Mouse (Mus musculus): Measurements from ENCODE around the gene Mcu. TPM values are rescaled to one million over a fixed set of nuclear protein-coding genes. Genes with fewer than 3 reads are reported as not detected.

Gene Mcu
- polyA plus RNA-seq, 1 experiment from 2014 or later: 27.8 TPM

DNA sequence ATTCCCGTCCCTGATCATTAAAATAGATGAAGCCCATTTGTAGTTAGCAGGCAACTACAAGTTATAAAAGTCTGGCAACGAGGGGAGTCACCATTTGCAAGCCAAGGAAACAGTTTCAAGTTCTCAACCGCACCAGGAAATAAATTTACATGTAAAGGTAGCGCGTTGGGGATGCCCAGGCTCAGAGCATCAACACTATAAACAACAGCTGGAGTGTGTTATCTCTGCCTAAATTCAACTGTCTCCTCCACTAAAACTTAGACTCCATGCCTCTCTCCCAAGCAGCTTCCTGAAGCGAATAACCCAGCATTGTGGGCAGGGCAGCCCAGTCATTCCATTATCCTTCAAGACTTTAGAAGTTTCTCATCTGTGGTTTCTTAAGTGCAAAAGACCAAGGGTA is 208.0 kb downstream of the Mcu start:
- Histone ChIP-seq H3K36me3 (no peaks in the 10 kb centered on the region), H3K4me2 (no peak overlapping the region), H3K27ac (ENCODE audit: poor library complexity, severe bottlenecking) (no peak overlapping the region), H3K4me1 (replicated peaks) (peaks cover 10% of the 10 kb centered on the region), H3K27me3 (replicated peaks) (no peaks in the 10 kb centered on the region), H3K9me3 (replicated peaks) (no peaks in the 10 kb centered on the region), H3K4me3 (no peak overlapping the region), H3K9ac (no peak overlapping the region)
- ATAC-seq (ENCODE audit: insufficient number of reproducible peaks, low FRiP score): no peak
- whole genome bisulfite sequencing: 61% methylated on average over 6 of the region's 6 CpGs

DNA sequence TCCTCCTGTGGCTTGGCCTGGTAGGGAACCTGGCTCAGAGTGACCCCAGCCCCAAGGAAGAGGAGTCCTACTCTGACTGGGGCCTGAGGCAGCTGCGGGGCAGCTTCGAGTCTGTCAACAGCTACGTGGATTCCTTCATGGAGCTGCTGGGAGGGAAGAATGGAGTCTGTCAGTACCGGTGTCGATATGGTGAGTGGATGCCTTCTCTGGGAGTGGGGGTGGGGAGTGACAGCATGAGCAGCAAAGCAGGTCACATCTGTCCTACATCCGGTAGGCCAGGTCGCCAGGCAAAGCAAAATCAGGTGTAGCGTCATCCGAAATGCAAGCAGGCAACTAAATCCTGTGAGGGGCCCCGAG is 212.7 kb downstream of the Mcu start:
- Histone ChIP-seq H3K4me2 (peak overlapping the region; percentile 45), H3K36me3 (no peaks in the 10 kb centered on the region), H3K4me3 (0 out of 2 replicates have a peak overlapping the region, but pooled peaks have one; percentile 3), H3K9ac (0 out of 2 replicates have a peak overlapping the region, but pooled peaks have one; percentile 27), H3K27ac (ENCODE audit: poor library complexity, severe bottlenecking) (0 out of 2 replicates have a peak overlapping the region, but pooled peaks have one; percentile 25), H3K27me3 (replicated peaks) (no peaks in the 10 kb centered on the region), H3K4me1 (replicated peaks) (peaks cover 20% of the 10 kb centered on the region), H3K9me3 (replicated peaks) (no peaks in the 10 kb centered on the region)
- peak; percentile 59; the same call in 1 of the 2 replicates for ATAC-seq (ENCODE audit: insufficient number of reproducible peaks, low FRiP score)
- 36% methylated on average over 10 of the region's 10 CpGs for WGBS

DNA sequence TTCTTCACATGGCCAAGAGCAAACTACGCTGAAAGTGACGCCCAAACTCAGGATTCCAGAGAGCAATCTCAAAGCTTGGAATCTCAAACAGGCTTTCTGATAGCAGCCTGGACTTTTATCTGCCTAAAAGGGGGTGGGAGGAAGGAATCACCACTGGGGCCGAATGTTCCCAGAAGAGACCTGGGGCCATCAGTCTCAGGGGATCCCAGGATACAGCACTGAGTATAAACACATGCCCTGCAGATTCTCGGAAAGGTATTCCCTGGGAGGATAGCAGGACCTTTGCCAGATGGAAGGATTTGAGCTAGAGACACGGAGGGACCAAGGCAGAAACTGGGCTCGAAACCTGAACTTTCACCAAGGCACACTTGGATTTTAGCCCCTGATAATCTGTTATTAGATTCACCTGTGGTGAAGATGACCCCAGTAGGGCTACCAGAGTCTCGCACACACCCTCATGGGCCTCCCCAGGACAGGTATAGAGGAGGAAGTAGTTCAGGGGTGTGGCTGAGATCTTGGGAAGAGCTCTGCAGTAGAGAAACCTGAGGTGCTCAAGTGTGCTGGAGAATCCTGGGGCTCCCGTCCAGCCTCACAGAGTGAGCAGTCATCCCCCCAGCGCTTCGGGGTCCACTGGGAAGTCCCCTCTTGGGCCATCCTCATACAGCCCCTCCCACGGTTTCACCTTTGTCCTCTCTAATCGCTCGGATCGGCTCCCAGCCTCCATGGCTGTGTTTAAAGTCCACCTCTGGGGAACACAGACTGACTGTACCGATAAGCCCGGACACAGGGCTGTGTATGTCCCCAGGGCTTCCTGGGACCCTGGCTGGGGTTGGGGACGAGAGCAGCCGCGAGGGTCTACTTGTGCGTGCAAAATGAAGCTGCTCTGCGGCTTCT is 213.3 kb downstream of the Mcu start, which contains the start of gene Pla2g12b:
Gene Pla2g12b (plus strand): TSS at position 762 of the 894 bp plus-strand sequence.
- no peaks in the 10 kb centered on the region for H3K27me3 ChIP-seq (replicated peaks)
- 39% methylated on average over 21 of the region's 21 CpGs for WGBS
- 0 out of 2 replicates have a peak within 1 kb of the TSS, but pooled peaks have one; percentile 27 for H3K9ac ChIP-seq
- H3K27ac ChIP-seq (ENCODE audit: poor library complexity, severe bottlenecking): 0 out of 2 replicates have a peak within 1 kb of the TSS, but pooled peaks have one; percentile 25
- no peaks in the 10 kb centered on the region for H3K36me3 ChIP-seq
- H3K9me3 ChIP-seq (replicated peaks): no peaks in the 10 kb centered on the region
- peaks cover 20% of the 10 kb centered on the region for H3K4me1 ChIP-seq (replicated peaks)
- peak within 1 kb of the TSS; percentile 45 for H3K4me2 ChIP-seq
- 0 out of 2 replicates have a peak within 1 kb of the TSS, but pooled peaks have one; percentile 3 for H3K4me3 ChIP-seq
- ATAC-seq (ENCODE audit: insufficient number of reproducible peaks, low FRiP score): peak; percentile 11; the same call in 1 of the 2 replicates

Other genes with a start within 250 kb of the Mcu start
- gene Gm10273, start 221.1 kb downstream of the Mcu start, polyA plus RNA-seq (2016; fragmentation: Nextera tagmentation; extraction: Ambion mirVana): 5.1 and 7.2 TPM in 2 replicates
- gene Pla2g12b, start 213.0 kb downstream of the Mcu start, polyA plus RNA-seq (2016; fragmentation: Nextera tagmentation; extraction: Ambion mirVana): 0.30 and 1.4 TPM in 2 replicates
- 4.5 and 5.7 TPM in 2 replicates for gene Oit3, start 174.9 kb downstream of the Mcu start, polyA plus RNA-seq (2016; fragmentation: Nextera tagmentation; extraction: Ambion mirVana)
- gene Gm10322, start 629 bp downstream of the Mcu start, polyA plus RNA-seq (2016; fragmentation: Nextera tagmentation; extraction: Ambion mirVana): not detected in 2 replicates
- 44.6 and 46.2 TPM in 2 replicates for gene Micu1, start 85.8 kb upstream of the Mcu start, polyA plus RNA-seq (2016; fragmentation: Nextera tagmentation; extraction: Ambion mirVana)

Data from heart, embryonic 12.5 days (tissue).